Mouse (Mus musculus): ENCODE measurements at regions not wholly inside any gene's neighbourhood (a gene's known extent, or its start where the extent isn't known, plus 50 kb on each side); places are given as distances from the start of the nearest gene placed in this dataset.

- no peak for DNase-seq (ENCODE audit: low spot score in 2 of 2)
Measured at GRCm38 (mm10) chr13:34462808-34463511, 118.0 kb upstream of the Slc22a23 start.

DNA sequence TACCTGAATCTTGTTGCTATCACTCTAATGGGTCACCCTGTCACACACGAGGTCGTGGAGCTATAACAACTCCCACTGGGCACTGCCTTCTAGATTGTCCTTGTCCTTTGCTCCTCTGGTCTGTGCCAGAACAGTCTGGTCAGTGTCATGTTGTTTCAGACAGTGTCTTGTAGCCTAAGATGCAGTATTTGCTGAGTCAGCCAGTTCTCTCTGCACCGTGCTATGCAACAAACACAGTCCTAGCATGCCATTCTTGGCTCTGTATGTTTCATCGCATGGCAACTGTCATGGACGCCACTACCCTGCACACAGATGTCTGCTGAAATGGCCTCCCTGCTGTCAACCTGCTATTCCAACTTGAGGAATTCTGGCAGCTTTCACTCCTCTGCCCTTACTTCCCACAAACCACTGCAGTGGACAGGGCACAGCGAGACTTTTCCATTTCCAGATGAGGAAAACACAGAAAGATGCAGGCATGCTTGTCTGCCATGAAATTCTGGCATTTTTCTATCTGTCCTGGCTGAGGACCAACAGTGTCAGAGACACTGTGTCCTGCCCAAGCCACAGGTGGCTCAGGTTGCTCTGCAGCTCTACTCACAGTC lies 117.3 kb upstream of the Slc22a23 start:
- DNase-seq (ENCODE audit: low spot score in 2 of 2): no peak

DNA sequence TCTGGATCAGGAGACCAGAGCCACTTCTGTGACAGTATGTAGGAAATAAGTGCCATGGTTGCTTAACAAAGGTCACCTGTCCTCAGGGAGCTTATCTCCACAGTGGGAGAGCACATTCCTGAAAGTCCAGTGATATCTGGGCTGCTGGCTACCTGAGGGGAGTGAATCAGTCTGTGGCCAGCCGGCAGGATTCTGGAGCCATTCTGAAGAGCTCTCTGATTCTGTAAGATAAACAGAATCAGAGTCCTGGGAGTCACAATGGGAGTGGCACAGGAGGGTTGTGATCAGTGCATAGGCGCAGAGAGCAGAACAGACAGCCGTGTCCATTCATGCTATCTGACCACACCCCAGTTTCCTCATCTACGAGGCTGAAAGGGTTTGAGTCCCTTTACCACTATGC lies 116.0 kb upstream of the Slc22a23 start:
- no peak for DNase-seq (ENCODE audit: low spot score in 2 of 2)

DNA sequence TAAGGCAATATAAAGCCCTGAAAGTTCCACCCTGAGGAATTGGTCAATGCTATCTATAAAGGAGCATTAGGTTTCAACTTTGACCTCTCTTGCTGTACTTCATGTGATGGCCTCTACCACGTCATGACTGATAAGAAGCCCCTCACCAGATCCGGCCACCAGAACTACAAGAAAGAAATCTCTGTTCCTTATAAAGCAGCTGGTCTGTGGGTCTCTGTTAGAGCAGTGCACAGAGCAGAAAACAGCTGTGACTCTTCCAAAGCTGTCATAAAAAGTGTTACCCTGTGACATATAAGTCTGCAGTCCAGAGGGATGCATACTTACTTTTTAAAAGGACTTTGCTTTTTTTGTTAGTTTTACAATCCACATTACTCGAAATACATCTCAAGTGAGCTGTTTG lies 111.1 kb upstream of the Slc22a23 start:
- DNase-seq (ENCODE audit: low spot score in 2 of 2): no peak

DNA sequence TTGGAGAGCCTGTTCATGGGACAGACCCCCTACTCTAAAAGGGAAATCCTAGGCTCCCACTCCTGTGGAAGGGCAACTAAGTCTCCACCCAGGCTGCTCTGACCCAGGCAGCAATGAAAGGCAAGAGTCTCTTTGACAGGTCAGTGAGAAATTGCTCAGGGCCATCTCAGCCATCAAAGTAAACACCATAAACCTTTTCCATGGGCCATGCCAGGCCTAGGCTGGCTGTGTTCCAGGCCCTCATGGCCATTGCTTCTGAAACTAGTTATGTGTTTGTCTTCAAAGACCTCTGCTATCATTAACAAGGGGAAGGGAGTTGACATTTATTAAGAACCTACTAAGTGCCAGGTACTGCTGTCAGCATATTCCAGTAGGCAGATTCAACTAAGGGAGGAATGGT lies 101.8 kb upstream of the Slc22a23 start:
- no peak for DNase-seq (ENCODE audit: low spot score in 2 of 2)

- no peak for DNase-seq (ENCODE audit: low spot score in 2 of 2)
Measured at GRCm38 (mm10) chr13:34446327-34446726, 101.3 kb upstream of the Slc22a23 start.

GRCm38 (mm10) chr13:34441347-34441746 lies 96.4 kb upstream of the Slc22a23 start:
- DNase-seq (ENCODE audit: low spot score in 2 of 2): no peak

- no peak for DNase-seq (ENCODE audit: low spot score in 2 of 2)
Measured at GRCm38 (mm10) chr13:34427527-34427926, 82.5 kb upstream of the Slc22a23 start.

- DNase-seq (ENCODE audit: low spot score in 2 of 2): no peak
Measured at GRCm38 (mm10) chr13:34424921-34425320, 79.9 kb upstream of the Slc22a23 start.

DNA sequence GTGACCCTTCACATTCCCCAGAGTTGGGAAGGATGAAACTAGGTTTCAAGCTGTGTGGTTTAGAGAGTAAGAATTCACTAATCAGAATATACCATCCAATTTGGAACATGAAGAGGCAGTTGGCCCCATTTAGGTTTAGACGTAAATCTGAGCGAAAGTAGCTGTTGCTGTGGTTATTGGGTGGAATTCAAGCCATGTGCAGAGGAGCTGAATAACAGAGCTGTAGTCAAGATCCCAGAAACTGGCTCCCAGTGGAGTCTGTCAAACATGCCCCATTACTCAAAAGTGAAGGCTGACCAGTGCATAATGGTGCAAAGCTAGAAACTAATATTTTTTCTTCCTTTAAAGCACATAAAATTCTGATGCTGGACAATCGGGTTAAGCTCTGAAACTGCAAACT lies 76.7 kb upstream of the Slc22a23 start:
- no peak for DNase-seq (ENCODE audit: low spot score in 2 of 2)

DNA sequence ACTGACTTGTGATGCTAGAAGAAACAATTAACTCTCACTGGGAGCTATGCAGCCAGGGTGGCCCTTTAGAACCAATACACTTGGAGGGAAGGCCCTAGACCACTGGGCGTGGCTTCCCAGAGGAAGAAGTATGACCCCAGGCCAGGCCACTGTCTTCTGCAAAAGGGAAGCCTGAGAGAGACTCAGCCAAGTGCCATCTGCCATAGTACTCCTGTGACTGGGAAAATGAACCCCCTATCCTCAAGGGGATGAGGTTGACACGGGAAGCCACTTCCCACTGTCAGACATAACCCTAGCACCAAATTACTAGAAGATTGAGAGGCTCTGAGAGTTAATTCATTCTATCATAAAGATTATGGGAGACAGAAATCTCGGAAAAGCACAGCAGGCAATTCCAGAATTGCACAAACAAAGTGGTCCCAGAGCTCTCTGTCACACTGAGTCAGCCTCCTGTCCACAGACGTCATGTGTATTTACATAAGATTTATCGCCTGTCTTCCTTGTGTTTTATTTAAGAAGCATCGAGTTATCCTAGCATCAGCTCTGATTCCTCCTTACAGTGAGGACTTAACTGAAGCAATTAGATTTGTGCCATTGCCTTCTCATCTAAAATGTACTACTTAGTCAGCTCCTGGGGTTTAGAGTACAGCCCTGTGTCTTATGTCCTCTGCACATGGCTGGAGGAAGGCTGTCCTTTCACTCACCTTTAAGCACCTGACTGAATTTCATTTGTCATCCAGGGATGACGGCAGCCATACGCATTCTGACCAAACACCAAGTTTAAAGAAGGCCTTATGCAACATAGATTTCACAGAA lies 75.6 kb upstream of the Slc22a23 start:
- DNase-seq (ENCODE audit: low spot score in 2 of 2): no peak

DNA sequence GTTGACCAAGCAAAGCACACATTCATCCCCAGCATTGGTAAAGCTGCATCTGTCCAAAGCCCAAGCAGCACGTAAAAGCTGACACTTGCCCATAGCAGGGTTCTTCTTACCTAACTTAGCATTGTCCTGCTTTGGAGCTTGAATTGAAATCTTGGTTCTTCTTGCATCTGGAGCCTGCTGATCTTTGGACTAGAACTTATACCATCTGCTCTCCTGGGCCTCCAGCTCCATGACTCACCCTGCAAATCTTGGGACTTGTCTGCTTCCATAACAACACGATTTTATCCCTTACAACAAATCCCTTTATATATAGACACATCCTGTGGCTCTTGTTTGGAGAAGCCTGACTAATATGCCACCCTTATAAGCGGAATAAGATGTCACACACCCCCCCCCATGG lies 74.1 kb upstream of the Slc22a23 start:
- DNase-seq (ENCODE audit: low spot score in 2 of 2): no peak

- DNase-seq (ENCODE audit: low spot score in 2 of 2): no peak
Measured at GRCm38 (mm10) chr13:34416603-34417002, 71.6 kb upstream of the Slc22a23 start.

DNA sequence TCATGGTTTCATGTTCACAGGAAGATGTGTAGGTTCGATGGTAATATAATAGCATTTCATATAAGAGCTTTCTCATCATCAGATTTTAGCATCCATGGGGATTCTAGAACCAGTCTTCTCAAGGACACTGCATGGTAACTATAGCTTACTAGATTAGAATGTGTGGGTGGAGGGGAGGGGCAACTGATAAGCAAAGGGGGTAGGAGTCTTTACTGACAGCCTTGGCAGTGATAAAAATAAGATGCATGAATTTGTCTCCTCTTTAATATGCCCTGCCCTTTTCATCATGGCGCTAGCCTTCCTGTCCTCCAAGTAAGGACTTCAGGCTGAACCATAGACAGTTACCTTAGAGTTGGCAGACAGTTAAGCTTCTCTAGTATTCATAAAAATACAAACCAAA lies 69.6 kb upstream of the Slc22a23 start:
- DNase-seq (ENCODE audit: low spot score in 2 of 2): no peak

- DNase-seq (ENCODE audit: low spot score in 2 of 2): no peak
Measured at GRCm38 (mm10) chr13:34408669-34409055, 63.7 kb upstream of the Slc22a23 start.

GRCm38 (mm10) chr13:34408007-34408668 lies 63.2 kb upstream of the Slc22a23 start:
- DNase-seq (ENCODE audit: low spot score in 2 of 2): peak in 1 of 2 experiments; percentile 14

DNA sequence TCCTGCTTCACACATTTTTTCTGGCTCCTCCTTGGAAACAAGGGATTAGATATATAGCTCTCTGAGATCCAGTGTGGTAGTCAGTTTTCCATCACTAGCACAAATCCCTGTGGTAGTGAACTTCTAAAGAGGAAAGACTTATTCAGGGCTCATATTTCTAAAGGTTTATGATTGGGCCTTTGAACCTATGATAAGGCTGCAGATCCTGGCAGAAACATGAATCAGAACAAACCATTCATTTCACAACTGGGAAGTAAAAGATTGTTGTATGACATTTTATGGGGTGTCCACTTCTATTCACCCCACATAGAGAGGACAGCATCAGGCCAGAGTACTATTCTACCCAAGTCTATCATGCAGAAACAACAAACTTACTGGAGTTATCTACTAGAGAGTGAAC lies 61.3 kb upstream of the Slc22a23 start:
- DNase-seq (ENCODE audit: low spot score in 2 of 2): no peak

GRCm38 (mm10) chr13:34402631-34403030 lies 57.6 kb upstream of the Slc22a23 start:
- DNase-seq (ENCODE audit: low spot score in 2 of 2): no peak

GRCm38 (mm10) chr13:34401031-34401430 lies 56.0 kb upstream of the Slc22a23 start:
- DNase-seq (ENCODE audit: low spot score in 2 of 2): no peak

DNA sequence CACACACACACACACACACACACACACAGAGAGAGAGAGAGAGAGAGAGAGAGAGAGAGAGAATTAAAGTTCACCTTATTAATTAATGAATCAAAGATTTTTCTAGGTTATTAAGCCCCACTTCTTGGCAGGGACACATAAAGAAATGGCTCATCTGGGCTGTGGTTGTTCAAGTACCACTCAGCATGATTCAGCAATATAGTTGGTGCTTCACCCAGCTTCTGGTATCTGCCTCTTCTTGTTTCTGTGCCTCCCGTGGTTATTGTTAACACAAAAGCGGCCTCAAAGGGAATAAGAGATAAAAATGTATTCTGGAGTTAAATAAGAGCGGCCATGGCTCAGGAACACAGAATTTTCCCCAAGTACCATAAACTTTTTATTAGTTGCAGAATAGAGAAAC lies 53.9 kb upstream of the Slc22a23 start:
- DNase-seq (ENCODE audit: low spot score in 2 of 2): no peak

- no peak for DNase-seq (ENCODE audit: low spot score in 2 of 2)
Measured at GRCm38 (mm10) chr13:34398061-34398787, 53.2 kb upstream of the Slc22a23 start.

GRCm38 (mm10) chr13:34395504-34395903 lies 50.5 kb upstream of the Slc22a23 start:
- DNase-seq (ENCODE audit: low spot score in 2 of 2): no peak
